Mouse (Mus musculus): ENCODE measurements around the gene Fam78b. TPM values are rescaled to one million over a fixed set of nuclear protein-coding genes. Genes with fewer than 3 reads are reported as not detected.

The Fam78b gene
- 13.7 and 17.4 TPM in 2 replicates for polyA plus RNA-seq (2016; fragmentation: Nextera tagmentation; extraction: Ambion mirVana)

DNA sequence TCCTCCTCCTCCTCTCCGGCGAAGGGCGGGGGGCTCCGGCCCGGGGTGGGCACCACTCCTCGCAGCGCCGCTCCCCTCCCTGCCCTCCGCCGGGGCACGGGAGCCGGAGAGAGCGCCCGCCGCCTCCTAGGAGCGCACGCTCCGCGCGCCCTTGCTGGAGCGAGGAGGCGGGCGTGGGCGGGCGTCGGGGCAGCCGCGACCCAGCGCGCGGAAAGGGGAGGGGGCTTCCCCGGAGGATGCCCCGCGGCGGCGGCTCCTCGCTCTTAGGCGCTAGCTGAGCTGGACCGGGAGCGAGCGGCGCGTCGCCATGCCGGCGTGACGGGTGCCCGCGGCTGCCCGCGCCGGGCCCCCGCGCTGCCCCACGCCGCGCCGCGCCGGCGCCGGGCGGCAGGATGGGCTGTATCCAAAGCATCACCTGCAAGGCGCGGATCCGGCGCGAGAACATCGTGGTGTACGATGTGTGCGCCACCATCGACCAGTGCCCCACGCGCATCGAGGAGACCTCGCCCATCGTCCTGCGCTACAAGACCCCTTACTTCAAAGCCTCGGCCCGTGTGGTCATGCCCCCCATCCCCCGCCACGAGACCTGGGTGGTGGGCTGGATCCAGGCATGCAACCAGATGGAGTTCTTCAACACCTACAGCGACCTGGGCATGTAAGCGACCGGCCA is at the start of gene Fam78b:
TSS of gene Fam78b (plus strand) at position 244 of the 670 bp plus-strand sequence.
- H3K4me3 ChIP-seq = peak within 1 kb of the TSS; percentile 91
- peak within 1 kb of the TSS; percentile 90 for H3K9ac ChIP-seq
- H3K4me1 ChIP-seq = peaks cover 24% of the 10 kb centered on the region; the same call in 1 of the 2 replicates
- H3K4me2 ChIP-seq (replicated peaks) = peak within 1 kb of the TSS; percentile 84
- under 1% methylated on average over 65 of the region's 85 CpGs for WGBS
- peak within 1 kb of the TSS; percentile 90 for H3K27ac ChIP-seq
- peaks cover 15% of the 10 kb centered on the region for H3K27me3 ChIP-seq (replicated peaks)
- no peaks in the 10 kb centered on the region for H3K36me3 ChIP-seq
- peak; percentile 78 for ATAC-seq (ENCODE audit: low FRiP score, low read depth)
- no peaks in the 10 kb centered on the region for H3K9me3 ChIP-seq

DNA sequence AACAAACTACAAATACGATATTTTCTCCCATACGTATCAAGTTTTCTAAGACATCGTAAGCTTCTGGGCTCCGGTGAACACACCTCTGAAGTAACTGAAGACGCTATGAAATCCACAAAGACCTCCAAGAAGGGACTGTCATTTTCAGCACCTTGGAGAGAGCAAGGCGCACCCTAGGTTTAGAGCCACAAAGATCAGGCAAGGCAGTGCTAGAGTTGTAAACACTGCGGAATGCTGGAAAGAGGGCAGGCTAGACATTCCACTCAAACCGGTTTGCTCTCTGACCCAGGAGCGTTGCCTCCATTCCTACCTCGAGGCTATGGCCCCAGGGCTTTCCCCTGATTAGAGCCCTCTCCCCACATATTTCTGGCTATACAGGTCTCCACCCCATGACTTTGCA is 36.7 kb upstream of the Fam78b start:
- H3K4me3 ChIP-seq = no peak overlapping the region
- no peaks in the 10 kb centered on the region for H3K9me3 ChIP-seq
- no peak overlapping the region for H3K27ac ChIP-seq
- H3K4me1 ChIP-seq = no peaks in the 10 kb centered on the region
- H3K27me3 ChIP-seq (replicated peaks) = no peaks in the 10 kb centered on the region
- 33% methylated on average over 10 of the region's 10 CpGs for WGBS
- no peak for ATAC-seq (ENCODE audit: low FRiP score, low read depth)
- no peaks in the 10 kb centered on the region for H3K36me3 ChIP-seq
- H3K4me2 ChIP-seq (replicated peaks) = no peak overlapping the region
- H3K9ac ChIP-seq = no peak overlapping the region

DNA sequence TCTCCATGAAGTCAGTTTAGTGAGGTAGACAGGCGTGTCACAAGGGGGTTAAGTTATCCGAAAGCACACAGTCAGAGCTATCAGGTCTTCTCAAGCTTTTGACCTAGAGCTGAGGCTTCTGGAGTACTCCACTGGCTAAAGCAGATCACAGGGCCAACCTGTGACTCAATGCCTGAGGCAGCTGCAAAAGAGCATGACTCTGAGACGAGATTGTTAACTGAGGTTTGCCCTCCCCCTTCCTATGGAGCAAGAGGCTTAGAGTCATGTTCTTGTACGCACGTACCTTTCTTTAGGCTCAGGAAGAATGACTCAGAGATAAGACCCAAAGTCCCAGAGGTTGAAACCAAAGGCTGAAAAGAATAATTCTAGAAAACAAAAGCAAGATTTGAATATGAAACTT is 32.9 kb upstream of the Fam78b start:
- 80% methylated on average over 5 of the region's 5 CpGs for WGBS
- no peaks in the 10 kb centered on the region for H3K9me3 ChIP-seq
- no peaks in the 10 kb centered on the region for H3K4me1 ChIP-seq
- no peak for ATAC-seq (ENCODE audit: low FRiP score, low read depth)
- H3K36me3 ChIP-seq = no peaks in the 10 kb centered on the region
- H3K4me2 ChIP-seq (replicated peaks) = no peak overlapping the region
- H3K27me3 ChIP-seq (replicated peaks) = no peaks in the 10 kb centered on the region
- no peak overlapping the region for H3K9ac ChIP-seq
- H3K27ac ChIP-seq = no peak overlapping the region
- H3K4me3 ChIP-seq = no peak overlapping the region

DNA sequence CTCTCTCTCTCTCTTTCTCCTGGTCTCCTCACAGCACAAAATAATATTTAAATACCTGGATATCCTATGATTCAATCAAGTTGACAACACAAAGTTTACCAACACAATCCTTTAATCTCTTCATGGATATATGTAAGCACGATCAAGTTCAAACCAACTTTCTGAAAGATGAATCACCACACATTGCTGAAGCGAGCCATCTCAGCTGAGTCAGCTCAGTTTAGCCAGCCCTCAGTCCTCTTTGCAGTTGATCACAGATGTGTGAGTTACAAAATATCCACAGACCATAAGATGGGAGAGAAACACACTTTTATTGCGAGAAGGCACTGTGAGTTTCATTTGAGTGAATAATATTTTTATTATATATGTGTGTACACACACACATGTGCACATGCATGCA is 27.5 kb upstream of the Fam78b start:
- H3K9me3 ChIP-seq = no peaks in the 10 kb centered on the region
- no peak overlapping the region for H3K4me3 ChIP-seq
- H3K27ac ChIP-seq = no peak overlapping the region
- H3K4me2 ChIP-seq (replicated peaks) = no peak overlapping the region
- no peak for ATAC-seq (ENCODE audit: low FRiP score, low read depth)
- no peaks in the 10 kb centered on the region for H3K36me3 ChIP-seq
- H3K4me1 ChIP-seq = no peaks in the 10 kb centered on the region
- no peak overlapping the region for H3K9ac ChIP-seq
- no peaks in the 10 kb centered on the region for H3K27me3 ChIP-seq (replicated peaks)
- 91% methylated on average over 3 of the region's 3 CpGs for WGBS

DNA sequence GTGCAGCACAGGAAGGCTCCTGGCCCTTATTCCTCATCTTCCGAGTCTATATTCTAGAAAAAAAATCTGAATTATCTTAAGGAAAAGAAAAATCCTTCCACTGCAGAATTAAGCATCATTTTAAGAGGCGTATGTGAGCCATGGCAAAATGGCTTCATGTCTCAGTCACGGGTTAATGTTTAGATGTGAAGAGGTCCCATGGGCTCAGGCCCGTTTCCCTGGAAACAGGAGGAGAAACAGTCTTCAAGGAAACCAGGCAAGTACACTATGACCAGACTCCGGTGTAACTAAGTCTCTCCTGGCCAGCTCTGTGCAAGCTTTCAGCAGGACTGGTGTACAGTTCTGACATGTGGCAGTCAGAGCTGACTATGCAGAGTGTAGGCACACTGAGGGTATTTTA is 22.6 kb upstream of the Fam78b start:
- no peak overlapping the region for H3K4me2 ChIP-seq (replicated peaks)
- 67% methylated on average over 5 of the region's 5 CpGs for WGBS
- no peaks in the 10 kb centered on the region for H3K4me1 ChIP-seq
- no peak for ATAC-seq (ENCODE audit: low FRiP score, low read depth)
- H3K27me3 ChIP-seq (replicated peaks) = no peaks in the 10 kb centered on the region
- H3K9ac ChIP-seq = no peak overlapping the region
- no peak overlapping the region for H3K4me3 ChIP-seq
- no peaks in the 10 kb centered on the region for H3K9me3 ChIP-seq
- H3K27ac ChIP-seq = no peak overlapping the region
- H3K36me3 ChIP-seq = no peaks in the 10 kb centered on the region

DNA sequence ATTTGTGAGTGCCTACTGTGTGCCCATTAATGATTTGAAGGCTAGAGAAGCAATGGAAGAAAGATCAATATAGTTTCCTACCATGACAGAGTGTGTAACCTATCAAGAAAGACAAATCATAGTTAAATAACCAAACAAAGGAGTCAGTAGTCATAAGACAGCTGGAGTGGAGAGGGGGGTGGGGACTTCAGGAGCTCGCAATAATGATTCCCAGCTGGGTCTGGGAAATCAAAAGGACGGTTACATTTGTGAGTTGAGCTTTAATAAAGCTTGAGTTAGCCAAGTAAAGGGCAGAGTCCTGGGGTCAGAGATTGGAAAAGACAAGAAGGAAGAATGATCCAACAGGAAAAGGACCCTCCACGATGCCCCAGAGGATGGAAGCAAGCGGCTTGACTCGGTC is 7.0 kb upstream of the Fam78b start:
- Histone ChIP-seq H3K9me3 (no peaks in the 10 kb centered on the region), H3K27ac (no peak overlapping the region), H3K4me2 (replicated peaks) (no peak overlapping the region), H3K4me1 (no peaks in the 10 kb centered on the region), H3K4me3 (no peak overlapping the region), H3K9ac (no peak overlapping the region), H3K27me3 (replicated peaks) (no peaks in the 10 kb centered on the region), H3K36me3 (no peaks in the 10 kb centered on the region)
- ATAC-seq (ENCODE audit: low FRiP score, low read depth) = no peak
- 71% methylated on average over 5 of the region's 5 CpGs for WGBS

DNA sequence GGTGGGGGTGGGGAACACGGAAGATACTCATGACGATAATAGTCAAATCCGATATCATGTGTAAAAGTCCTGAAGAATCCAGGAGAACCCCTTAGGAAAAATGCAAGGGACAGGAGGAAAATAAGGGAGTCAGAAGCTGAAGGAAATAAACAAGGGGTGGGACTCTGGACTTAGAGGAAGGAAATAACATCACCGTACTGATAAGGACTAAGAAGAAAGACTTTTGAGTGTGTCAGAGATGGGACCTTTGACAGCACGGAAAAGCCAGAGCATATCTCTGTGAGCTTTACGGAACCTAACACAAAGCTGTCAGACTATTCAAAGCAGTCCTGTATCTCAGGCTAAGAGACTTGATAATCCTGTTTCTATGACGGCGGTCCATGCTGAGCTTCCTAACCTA is 5.0 kb upstream of the Fam78b start:
- H3K36me3 ChIP-seq = no peaks in the 10 kb centered on the region
- 95% methylated on average over 8 of the region's 8 CpGs for WGBS

DNA sequence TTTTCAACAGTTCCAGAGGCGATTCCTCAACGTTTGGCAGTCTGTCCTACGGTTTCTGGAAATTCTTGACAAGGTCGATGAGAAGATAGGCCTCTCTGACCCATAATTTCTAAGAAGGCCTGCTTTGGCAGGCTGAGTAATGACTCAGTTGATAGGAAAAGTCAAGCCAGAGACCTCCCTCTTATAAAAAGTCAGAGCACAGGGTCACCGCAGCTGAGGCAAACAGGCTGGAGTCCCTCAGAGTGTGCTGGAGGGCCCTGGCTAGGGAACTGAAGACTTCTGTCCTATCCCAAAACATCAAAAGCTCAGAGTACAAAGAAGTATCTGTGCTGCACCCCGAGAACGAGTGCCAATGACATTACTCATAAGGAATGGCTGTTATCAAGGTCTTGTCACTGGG is 4.4 kb upstream of the Fam78b start:
- Histone ChIP-seq H3K9me3 (no peaks in the 10 kb centered on the region), H3K4me1 (no peaks in the 10 kb centered on the region), H3K4me3 (no peak overlapping the region), H3K9ac (no peak overlapping the region), H3K4me2 (replicated peaks) (no peak overlapping the region), H3K27ac (no peak overlapping the region), H3K36me3 (no peaks in the 10 kb centered on the region), H3K27me3 (replicated peaks) (peaks cover 4% of the 10 kb centered on the region; the same call in 1 of the 2 replicates)
- no peak for ATAC-seq (ENCODE audit: low FRiP score, low read depth)
- WGBS = 73% methylated on average over 7 of the region's 7 CpGs

More for the DNA sequence above, 5.0 kb upstream of the Fam78b start:
- Histone ChIP-seq H3K4me1 (no peaks in the 10 kb centered on the region), H3K4me2 (replicated peaks) (no peak overlapping the region), H3K9me3 (no peaks in the 10 kb centered on the region), H3K9ac (no peak overlapping the region), H3K27me3 (replicated peaks) (no peaks in the 10 kb centered on the region), H3K4me3 (no peak overlapping the region), H3K27ac (no peak overlapping the region)
- ATAC-seq (ENCODE audit: low FRiP score, low read depth) = no peak

DNA sequence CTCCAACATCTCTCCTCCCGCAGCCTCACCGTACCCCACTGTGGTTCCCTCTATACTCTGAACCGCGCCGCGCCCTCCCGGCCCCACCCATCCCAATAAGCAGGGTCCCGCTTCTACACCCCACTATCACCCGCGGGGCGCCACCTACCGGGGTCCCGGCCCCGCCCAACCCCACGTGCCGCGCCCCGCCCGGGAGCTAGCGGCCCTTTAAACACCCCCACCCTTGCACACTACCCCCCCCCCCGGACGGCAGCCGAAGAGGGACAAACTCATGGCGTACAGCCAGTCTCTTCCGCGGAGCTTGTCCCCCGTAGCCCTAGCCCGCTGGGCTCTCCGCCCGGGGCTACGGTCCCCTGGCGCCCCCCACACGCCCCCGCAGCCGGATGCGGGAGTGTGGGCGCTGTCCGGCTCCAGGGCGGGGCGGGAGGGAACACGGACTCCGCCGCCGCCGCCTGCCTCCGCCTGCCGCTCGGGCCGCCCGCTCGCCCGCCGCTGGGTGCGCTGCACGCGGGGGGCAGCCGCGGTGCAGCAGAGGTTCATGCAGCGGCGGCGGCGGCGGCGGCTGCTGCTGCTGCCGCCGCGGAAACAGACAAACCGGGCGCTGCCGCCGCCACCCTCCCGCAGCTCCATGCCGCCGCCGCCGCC is 566 bp upstream of the Fam78b start:
- Histone ChIP-seq H3K9ac (peak overlapping the region; percentile 90), H3K36me3 (no peaks in the 10 kb centered on the region), H3K4me3 (peak overlapping the region; percentile 91), H3K27ac (peak overlapping the region; percentile 90), H3K27me3 (replicated peaks) (peaks cover 15% of the 10 kb centered on the region), H3K4me2 (replicated peaks) (peak overlapping the region; percentile 84), H3K9me3 (no peaks in the 10 kb centered on the region), H3K4me1 (peaks cover 24% of the 10 kb centered on the region; the same call in 1 of the 2 replicates)
- peak; percentile 78 for ATAC-seq (ENCODE audit: low FRiP score, low read depth)
- WGBS = under 1% methylated on average over 39 of the region's 76 CpGs

DNA sequence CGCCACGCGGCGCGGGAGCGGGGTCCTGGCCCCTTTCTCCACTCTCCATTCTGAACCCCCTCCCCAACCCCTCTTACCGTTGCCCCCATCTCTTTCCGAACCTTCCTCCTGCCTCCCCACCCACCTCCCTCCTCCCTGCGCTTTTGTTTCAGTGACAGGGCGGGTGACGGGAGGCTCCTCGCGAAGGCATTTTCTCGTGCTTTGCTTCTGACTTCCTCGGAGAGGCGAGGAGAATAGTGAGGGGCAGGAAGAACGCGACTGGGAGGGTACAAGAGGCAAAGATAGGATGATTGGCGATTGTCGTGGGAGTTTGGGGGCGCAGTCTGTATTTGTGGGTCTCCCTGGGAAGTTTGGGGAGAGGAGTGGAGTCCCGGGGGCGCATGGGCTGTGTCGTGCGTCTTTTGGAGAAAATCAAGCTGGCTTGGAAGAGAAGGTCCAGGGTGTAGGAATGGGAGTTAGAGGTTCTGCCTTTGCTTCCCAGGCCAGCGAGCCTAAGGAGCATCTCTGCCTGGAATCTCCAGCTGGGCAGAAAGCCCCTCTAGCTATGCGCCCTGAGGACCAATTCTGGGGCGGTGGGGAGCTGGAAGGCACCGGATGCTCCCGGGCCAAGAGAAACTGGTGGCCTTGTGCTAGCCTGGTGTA is 748 bp downstream of the Fam78b start:
- under 1% methylated on average over 30 of the region's 30 CpGs for WGBS
- ATAC-seq (ENCODE audit: low FRiP score, low read depth) = no peak
- Histone ChIP-seq H3K27me3 (replicated peaks) (peaks cover 15% of the 10 kb centered on the region), H3K27ac (peak overlapping the region; percentile 90; the same call in 1 of the 2 replicates), H3K4me3 (peak overlapping the region; percentile 91), H3K4me2 (replicated peaks) (peak overlapping the region; percentile 84), H3K9me3 (no peaks in the 10 kb centered on the region), H3K36me3 (no peaks in the 10 kb centered on the region), H3K4me1 (peaks cover 24% of the 10 kb centered on the region; the same call in 1 of the 2 replicates), H3K9ac (peak overlapping the region; percentile 90)

DNA sequence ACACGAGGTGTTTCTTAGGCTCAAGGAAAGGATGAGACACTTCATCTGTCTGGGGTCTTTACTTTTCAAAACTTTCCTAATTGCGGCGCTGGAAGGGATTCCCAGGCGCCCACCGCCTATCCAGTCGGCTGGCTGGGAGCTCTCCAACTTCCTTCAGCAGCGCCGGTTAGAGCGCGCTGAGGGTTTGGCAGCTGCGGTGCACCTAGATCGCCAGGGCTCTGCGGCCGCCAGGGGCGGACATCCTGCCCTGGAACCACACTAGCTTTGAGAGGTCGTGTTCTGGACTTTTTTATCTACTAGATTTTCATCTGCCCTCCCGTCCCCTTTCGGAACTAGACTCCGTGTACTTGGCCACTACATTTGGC is 1.3 kb downstream of the Fam78b start:
- H3K27me3 ChIP-seq (replicated peaks) = peaks cover 15% of the 10 kb centered on the region
- 1% methylated on average over 19 of the region's 19 CpGs for WGBS
- no peak for ATAC-seq (ENCODE audit: low FRiP score, low read depth)
- H3K36me3 ChIP-seq = no peaks in the 10 kb centered on the region
- no peaks in the 10 kb centered on the region for H3K9me3 ChIP-seq
- H3K4me2 ChIP-seq (replicated peaks) = peak overlapping the region; percentile 84
- H3K4me3 ChIP-seq = peak overlapping the region; percentile 91
- H3K9ac ChIP-seq = peak overlapping the region; percentile 90
- peaks cover 24% of the 10 kb centered on the region; the same call in 1 of the 2 replicates for H3K4me1 ChIP-seq
- no peak overlapping the region for H3K27ac ChIP-seq

DNA sequence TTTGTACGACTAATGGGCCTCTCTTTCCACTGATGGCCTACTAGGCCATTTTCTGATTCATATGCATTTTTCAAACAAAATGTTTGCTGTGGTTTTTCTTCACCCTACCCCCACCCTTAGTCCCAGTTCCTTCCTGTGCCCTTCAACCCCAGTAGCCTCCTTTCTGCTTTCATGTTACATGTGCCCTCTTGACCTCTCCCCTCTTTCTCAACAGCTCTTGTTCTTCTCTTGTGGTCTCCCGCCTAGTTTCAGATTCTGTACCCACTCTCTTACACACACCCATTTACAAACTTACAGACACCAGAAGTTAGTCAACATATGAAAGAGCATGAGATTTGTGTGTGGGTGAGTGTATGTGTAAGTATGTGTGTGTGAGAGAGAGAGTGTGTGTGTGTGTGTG is 3.4 kb downstream of the Fam78b start:
- H3K4me1 ChIP-seq = peaks cover 24% of the 10 kb centered on the region; the same call in 1 of the 2 replicates
- H3K9ac ChIP-seq = no peak overlapping the region
- H3K27ac ChIP-seq = no peak overlapping the region
- 54% methylated on average over 2 of the region's 2 CpGs for WGBS
- peaks cover 15% of the 10 kb centered on the region for H3K27me3 ChIP-seq (replicated peaks)
- no peak for ATAC-seq (ENCODE audit: low FRiP score, low read depth)
- peak overlapping the region; percentile 14 for H3K4me2 ChIP-seq (replicated peaks)
- H3K9me3 ChIP-seq = no peaks in the 10 kb centered on the region
- no peak overlapping the region for H3K4me3 ChIP-seq
- H3K36me3 ChIP-seq = no peaks in the 10 kb centered on the region
